Mouse (Mus musculus): ENCODE measurements around the gene Klf2. TPM values are rescaled to one million over a fixed set of nuclear protein-coding genes. Genes with fewer than 3 reads are reported as not detected.

Gene Klf2
- total RNA-seq (2021), result 10 to 100 TPM; 22.5 to 37.9 TPM
- long read RNA-seq, experiment 1, transcript Klf2-201 (3 exons, 1,847 nt), result major isoform, 29 of 36 reads
- long read RNA-seq, experiment 1, partial matches to known transcripts, result 7 of 36 reads
- long read RNA-seq, experiment 1, other reads (novel, unspliced or antisense), result 0 of 36 reads
- long read RNA-seq, experiment 2, transcript Klf2-201 (3 exons, 1,847 nt), result major isoform, 21 of 24 reads
- long read RNA-seq, experiment 2, partial matches to known transcripts, result 2 of 24 reads
- long read RNA-seq, experiment 2, other reads (novel, unspliced or antisense), result 1 of 24 reads

GRCm38 (mm10) chr8:72318801-72319322, at the start of gene Klf2:
Gene Klf2, plus strand, starts transcription at chr8:72319033.
- peak; percentile 99 for DNase-seq (ENCODE audit: low spot score)

GRCm38 (mm10) chr8:72270606-72271005, 48.2 kb upstream of the Klf2 start:
- DNase-seq (ENCODE audit: low spot score), result no peak

- DNase-seq (ENCODE audit: low spot score), result no peak
Observed at GRCm38 (mm10) chr8:72271051-72271660, 47.7 kb upstream of the Klf2 start.

GRCm38 (mm10) chr8:72271691-72272090, 47.1 kb upstream of the Klf2 start:
- DNase-seq (ENCODE audit: low spot score), result no peak

GRCm38 (mm10) chr8:72272361-72272760, 46.5 kb upstream of the Klf2 start:
- peak; percentile 66 for DNase-seq (ENCODE audit: low spot score)

- DNase-seq (ENCODE audit: low spot score), result no peak
Observed at GRCm38 (mm10) chr8:72273111-72273770, 45.6 kb upstream of the Klf2 start.

GRCm38 (mm10) chr8:72273807-72274206, 45.0 kb upstream of the Klf2 start:
- no peak for DNase-seq (ENCODE audit: low spot score)

- DNase-seq (ENCODE audit: low spot score), result no peak
Observed at GRCm38 (mm10) chr8:72277244-72277643, 41.6 kb upstream of the Klf2 start.

- no peak for DNase-seq (ENCODE audit: low spot score)
Observed at GRCm38 (mm10) chr8:72279151-72279550, 39.7 kb upstream of the Klf2 start.

GRCm38 (mm10) chr8:72281634-72282033, 37.2 kb upstream of the Klf2 start:
- DNase-seq (ENCODE audit: low spot score), result no peak

- no peak for DNase-seq (ENCODE audit: low spot score)
Observed at GRCm38 (mm10) chr8:72285285-72285684, 33.5 kb upstream of the Klf2 start.

- no peak for DNase-seq (ENCODE audit: low spot score)
Observed at GRCm38 (mm10) chr8:72289051-72289450, 29.8 kb upstream of the Klf2 start.

GRCm38 (mm10) chr8:72291104-72291503, 27.7 kb upstream of the Klf2 start:
- DNase-seq (ENCODE audit: low spot score), result no peak

GRCm38 (mm10) chr8:72293309-72293708, 25.5 kb upstream of the Klf2 start:
- DNase-seq (ENCODE audit: low spot score), result no peak

- DNase-seq (ENCODE audit: low spot score), result no peak
Observed at GRCm38 (mm10) chr8:72295125-72295524, 23.7 kb upstream of the Klf2 start.

GRCm38 (mm10) chr8:72295679-72296078, 23.2 kb upstream of the Klf2 start:
- peak; percentile 96 for DNase-seq (ENCODE audit: low spot score)

- no peak for DNase-seq (ENCODE audit: low spot score)
Observed at GRCm38 (mm10) chr8:72296561-72296960, 22.3 kb upstream of the Klf2 start.

GRCm38 (mm10) chr8:72298928-72299327, 19.9 kb upstream of the Klf2 start:
- no peak for DNase-seq (ENCODE audit: low spot score)

- no peak for DNase-seq (ENCODE audit: low spot score)
Observed at GRCm38 (mm10) chr8:72300654-72301400, 18.0 kb upstream of the Klf2 start.

- no peak for DNase-seq (ENCODE audit: low spot score)
Observed at GRCm38 (mm10) chr8:72301497-72301896, 17.3 kb upstream of the Klf2 start.

GRCm38 (mm10) chr8:72302986-72303612, 15.7 kb upstream of the Klf2 start:
- DNase-seq (ENCODE audit: low spot score), result no peak
